Mouse (Mus musculus): ENCODE measurements around the gene Mdm1. TPM values are rescaled to one million over a fixed set of nuclear protein-coding genes. Genes with fewer than 3 reads are reported as not detected.

Gene Mdm1
- polyA plus RNA-seq, 1 experiment from 2014 or later = 46.1 TPM

DNA sequence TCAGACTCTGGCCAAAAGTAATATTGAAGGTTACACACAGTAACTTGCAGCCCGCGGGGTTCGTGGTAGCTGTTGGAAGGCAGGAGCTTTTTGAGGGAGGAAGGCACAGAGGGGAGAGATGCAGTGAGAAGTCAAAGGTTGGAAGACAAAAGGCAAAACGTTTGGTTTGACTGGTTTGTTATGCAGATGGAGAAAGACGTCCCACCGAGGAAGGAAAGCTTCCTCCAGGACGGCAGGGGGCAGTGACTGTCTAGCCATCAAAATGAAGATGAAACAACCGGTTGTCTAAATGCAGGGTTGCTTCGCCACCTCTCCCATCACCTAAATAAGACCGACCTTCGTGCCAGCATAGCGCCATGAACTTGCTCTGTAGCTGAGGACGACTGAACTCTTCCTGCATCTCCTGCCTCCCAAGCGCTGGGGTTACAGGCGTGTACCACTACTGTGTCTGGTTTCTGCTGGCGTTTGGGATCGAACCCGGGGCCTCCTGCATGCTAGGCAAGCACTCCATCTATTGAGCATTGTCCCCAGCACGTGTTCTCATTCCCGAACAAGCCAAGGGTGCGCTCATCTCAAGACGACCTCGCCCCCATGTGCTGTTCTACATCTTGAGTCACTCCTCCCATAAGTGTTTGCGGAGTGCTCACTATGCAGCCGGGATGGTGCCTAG lies 15.7 kb upstream of the Mdm1 start:
- no peak overlapping the region for H3K27ac ChIP-seq
- H3K36me3 ChIP-seq = no peaks in the 10 kb centered on the region
- peaks cover 19% of the 10 kb centered on the region for H3K4me1 ChIP-seq (replicated peaks)
- no peak overlapping the region for H3K4me2 ChIP-seq (replicated peaks)
- 79% methylated on average over 25 of the region's 25 CpGs for WGBS
- no peaks in the 10 kb centered on the region for H3K9me3 ChIP-seq
- no peak overlapping the region for H3K9ac ChIP-seq (replicated peaks)
- peaks cover 13% of the 10 kb centered on the region for H3K27me3 ChIP-seq
- no peak for ATAC-seq
- no peak overlapping the region for H3K4me3 ChIP-seq (replicated peaks)

DNA sequence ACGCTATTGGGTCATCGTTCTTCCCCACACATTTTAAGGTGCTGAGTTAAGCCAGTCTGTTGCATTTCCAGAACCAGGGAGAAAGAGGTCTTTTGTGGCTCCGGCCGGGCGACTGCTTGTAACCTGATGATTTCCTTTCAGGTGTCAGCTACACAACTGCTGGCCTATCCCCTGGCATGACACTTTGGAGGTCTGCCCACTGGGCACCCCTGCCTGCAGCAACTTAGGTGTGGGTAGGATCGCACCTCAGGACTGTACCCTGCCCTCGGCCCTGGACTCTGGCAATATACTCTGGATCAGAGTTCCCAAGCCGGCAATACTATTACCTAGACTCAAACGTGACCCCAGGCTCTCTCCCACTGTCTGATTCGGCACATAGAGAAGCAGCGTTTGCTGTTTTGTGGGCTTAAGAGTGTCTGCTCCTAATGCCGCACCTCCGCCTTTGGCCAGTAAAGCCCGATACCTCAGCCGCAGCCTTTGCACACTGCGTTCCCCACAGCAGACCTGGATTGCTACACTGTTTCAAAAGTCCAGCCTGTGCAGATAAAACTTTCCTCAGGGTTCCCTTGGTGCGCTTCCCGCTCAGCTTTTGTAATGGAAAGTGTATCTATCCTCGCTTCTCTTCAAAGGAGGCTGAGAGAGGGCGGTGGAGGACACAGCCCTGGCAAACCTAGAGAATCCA lies 12.5 kb upstream of the Mdm1 start:
- Histone ChIP-seq H3K4me3 (replicated peaks) (no peak overlapping the region), H3K36me3 (no peaks in the 10 kb centered on the region), H3K9me3 (no peaks in the 10 kb centered on the region), H3K4me1 (replicated peaks) (no peaks in the 10 kb centered on the region), H3K27me3 (peaks cover 13% of the 10 kb centered on the region), H3K9ac (replicated peaks) (no peak overlapping the region), H3K27ac (no peak overlapping the region), H3K4me2 (replicated peaks) (no peak overlapping the region)
- ATAC-seq = no peak
- 52% methylated on average over 20 of the region's 20 CpGs for WGBS

- 44% methylated on average over 2 of the region's 2 CpGs for WGBS
- no peaks in the 10 kb centered on the region for H3K36me3 ChIP-seq
- ATAC-seq = no peak
These were observed 11.6 kb upstream of the Mdm1 start for GRCm38 (mm10) chr10:118130016-118130415.

GRCm38 (mm10) chr10:118132993-118133392 lies 8.6 kb upstream of the Mdm1 start:
- Histone ChIP-seq H3K27ac (no peak overlapping the region), H3K9me3 (no peaks in the 10 kb centered on the region), H3K4me1 (replicated peaks) (no peaks in the 10 kb centered on the region), H3K4me2 (replicated peaks) (peak overlapping the region; percentile 38), H3K36me3 (no peaks in the 10 kb centered on the region), H3K9ac (replicated peaks) (no peak overlapping the region), H3K27me3 (peaks cover 9% of the 10 kb centered on the region), H3K4me3 (replicated peaks) (peak overlapping the region; percentile 17)
- peak; percentile 59; the same call in 1 of the 2 replicates for ATAC-seq
- 74% methylated on average over 6 of the region's 6 CpGs for WGBS

More at GRCm38 (mm10) chr10:118130016-118130415, 11.6 kb upstream of the Mdm1 start:
- H3K4me1 ChIP-seq (replicated peaks) = no peaks in the 10 kb centered on the region
- H3K4me3 ChIP-seq (replicated peaks) = no peak overlapping the region
- no peak overlapping the region for H3K9ac ChIP-seq (replicated peaks)
- peaks cover 13% of the 10 kb centered on the region for H3K27me3 ChIP-seq
- H3K4me2 ChIP-seq (replicated peaks) = no peak overlapping the region
- no peaks in the 10 kb centered on the region for H3K9me3 ChIP-seq
- no peak overlapping the region for H3K27ac ChIP-seq

DNA sequence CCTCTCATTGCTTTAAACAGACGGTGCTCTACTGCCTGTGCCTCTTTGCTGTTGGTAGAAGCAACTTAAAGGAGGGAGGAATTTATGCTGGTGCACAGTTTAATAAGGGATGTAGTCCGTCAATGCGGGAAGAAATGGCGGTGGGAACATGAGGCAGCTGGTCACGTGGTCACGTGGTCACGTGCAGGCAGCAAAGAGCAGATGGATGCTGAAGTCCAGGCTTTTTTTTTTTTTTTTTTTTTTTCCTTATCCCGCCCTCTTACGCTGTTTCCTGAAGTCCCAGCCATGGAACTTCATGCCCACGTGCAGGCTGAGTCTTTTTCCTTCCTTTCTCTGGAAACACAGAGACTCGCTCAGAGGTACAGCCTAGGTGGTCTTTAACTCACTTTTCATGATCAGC lies 3.1 kb upstream of the Mdm1 start:
- Histone ChIP-seq H3K27ac (no peak overlapping the region), H3K9me3 (no peaks in the 10 kb centered on the region), H3K4me3 (replicated peaks) (no peak overlapping the region), H3K27me3 (no peaks in the 10 kb centered on the region), H3K4me2 (replicated peaks) (no peak overlapping the region), H3K36me3 (no peaks in the 10 kb centered on the region), H3K4me1 (replicated peaks) (peaks cover 25% of the 10 kb centered on the region), H3K9ac (replicated peaks) (no peak overlapping the region)
- ATAC-seq = no peak
- 89% methylated on average over 11 of the region's 11 CpGs for WGBS

GRCm38 (mm10) chr10:118139837-118140570 lies 1.6 kb upstream of the Mdm1 start:
- peak overlapping the region; percentile 82 for H3K27ac ChIP-seq
- H3K9ac ChIP-seq (replicated peaks) = no peak overlapping the region
- WGBS = 54% methylated on average over 8 of the region's 8 CpGs
- H3K36me3 ChIP-seq = peaks cover 9% of the 10 kb centered on the region
- H3K9me3 ChIP-seq = no peaks in the 10 kb centered on the region
- peaks cover 26% of the 10 kb centered on the region for H3K4me1 ChIP-seq (replicated peaks)
- H3K4me2 ChIP-seq (replicated peaks) = no peak overlapping the region
- ATAC-seq = no peak
- no peaks in the 10 kb centered on the region for H3K27me3 ChIP-seq
- H3K4me3 ChIP-seq (replicated peaks) = no peak overlapping the region

DNA sequence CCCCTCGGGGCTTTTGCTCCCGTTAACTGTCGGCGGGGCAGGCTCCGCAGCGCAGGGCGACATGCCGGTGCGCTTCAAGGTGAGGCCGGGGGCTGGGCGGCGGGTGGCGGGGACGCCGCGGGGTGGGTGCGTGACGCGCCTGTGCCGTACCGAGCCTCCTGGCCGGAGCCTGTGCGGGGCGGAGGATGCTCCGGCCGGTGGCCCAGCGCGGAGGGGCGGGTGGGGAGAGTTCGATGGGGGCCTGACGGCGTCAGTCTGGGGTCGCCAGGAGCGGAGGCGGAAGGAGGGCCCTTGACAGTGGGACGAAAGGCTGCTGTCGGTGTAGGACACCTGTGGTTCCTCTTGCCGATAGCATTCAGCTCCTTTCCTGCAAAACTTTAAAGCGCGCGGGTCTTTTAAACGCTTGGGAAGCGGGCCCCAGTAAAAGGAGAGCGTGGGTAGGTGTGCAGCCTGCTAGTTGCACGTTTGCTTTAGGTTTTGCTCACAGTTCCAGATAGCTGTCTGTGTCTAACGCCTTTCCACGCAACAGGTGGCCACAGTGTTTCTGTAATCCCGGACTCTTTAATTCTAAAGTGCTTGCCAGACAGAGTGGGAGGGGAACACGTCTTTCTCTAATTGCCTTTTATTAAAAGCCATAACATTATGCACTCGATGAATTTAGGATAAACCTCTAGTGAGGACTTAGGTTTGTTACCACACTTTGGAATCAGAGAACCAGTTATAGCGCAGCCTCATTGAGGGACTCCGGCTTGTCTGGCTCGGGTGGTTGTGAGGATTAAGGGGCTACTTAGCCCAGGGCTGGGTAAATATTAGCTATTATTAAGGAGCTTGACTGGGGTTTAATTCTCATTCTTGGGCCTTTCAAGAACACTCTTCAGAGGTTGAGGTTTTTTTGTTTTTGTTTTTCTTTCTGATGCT lies 532 bp downstream of the Mdm1 start:
- Histone ChIP-seq H3K4me1 (replicated peaks) (peaks cover 26% of the 10 kb centered on the region), H3K4me2 (replicated peaks) (peak overlapping the region; percentile 70), H3K4me3 (replicated peaks) (peak overlapping the region; percentile 90), H3K36me3 (peaks cover 19% of the 10 kb centered on the region), H3K9ac (replicated peaks) (peak overlapping the region; percentile 79), H3K9me3 (no peaks in the 10 kb centered on the region), H3K27me3 (no peaks in the 10 kb centered on the region), H3K27ac (peak overlapping the region; percentile 56; the same call in 1 of the 2 replicates)
- ATAC-seq = peak; percentile 84
- WGBS = 1% methylated on average over 52 of the region's 53 CpGs

GRCm38 (mm10) chr10:118149381-118149780 lies 7.8 kb downstream of the Mdm1 start:
- 72% methylated on average over 5 of the region's 5 CpGs for WGBS
- Histone ChIP-seq H3K4me2 (replicated peaks) (no peak overlapping the region), H3K27me3 (no peaks in the 10 kb centered on the region), H3K4me3 (replicated peaks) (no peak overlapping the region), H3K4me1 (replicated peaks) (no peaks in the 10 kb centered on the region), H3K27ac (no peak overlapping the region), H3K36me3 (peaks cover 47% of the 10 kb centered on the region), H3K9me3 (no peaks in the 10 kb centered on the region), H3K9ac (replicated peaks) (no peak overlapping the region)
- ATAC-seq = no peak

GRCm38 (mm10) chr10:118150866-118151265 lies 9.3 kb downstream of the Mdm1 start:
- no peak overlapping the region for H3K9ac ChIP-seq (replicated peaks)
- H3K27ac ChIP-seq = no peak overlapping the region
- H3K4me1 ChIP-seq (replicated peaks) = no peaks in the 10 kb centered on the region
- ATAC-seq = no peak
- WGBS = 94% methylated on average over 9 of the region's 9 CpGs
- H3K36me3 ChIP-seq = peaks cover 50% of the 10 kb centered on the region
- no peak overlapping the region for H3K4me3 ChIP-seq (replicated peaks)
- no peak overlapping the region for H3K4me2 ChIP-seq (replicated peaks)
- H3K9me3 ChIP-seq = no peaks in the 10 kb centered on the region
- no peaks in the 10 kb centered on the region for H3K27me3 ChIP-seq

DNA sequence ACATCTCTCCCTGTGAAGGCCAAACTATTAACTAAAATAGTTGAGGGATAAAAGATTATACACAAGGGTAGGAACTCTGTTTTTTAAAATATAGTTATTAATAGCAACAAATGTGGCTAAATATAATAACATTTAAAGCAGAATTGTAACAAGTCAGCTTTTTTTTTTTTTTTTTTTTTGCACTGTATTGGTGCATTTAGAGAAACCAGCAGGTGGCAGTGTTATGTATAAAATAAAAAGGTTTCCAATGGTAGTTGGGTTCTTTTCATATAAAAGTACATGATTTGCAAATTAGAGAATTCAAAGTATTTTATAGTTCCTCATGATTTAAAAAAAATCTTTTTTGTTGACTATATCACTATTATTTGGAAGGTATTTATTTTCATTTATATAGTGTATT lies 14.3 kb downstream of the Mdm1 start:
- no peaks in the 10 kb centered on the region for H3K27me3 ChIP-seq
- H3K27ac ChIP-seq = no peak overlapping the region
- H3K9me3 ChIP-seq = no peaks in the 10 kb centered on the region
- no peak for ATAC-seq
- no peak overlapping the region for H3K4me2 ChIP-seq (replicated peaks)
- peaks cover 71% of the 10 kb centered on the region for H3K36me3 ChIP-seq
- H3K4me1 ChIP-seq (replicated peaks) = no peaks in the 10 kb centered on the region
- H3K4me3 ChIP-seq (replicated peaks) = no peak overlapping the region
- no peak overlapping the region for H3K9ac ChIP-seq (replicated peaks)

DNA sequence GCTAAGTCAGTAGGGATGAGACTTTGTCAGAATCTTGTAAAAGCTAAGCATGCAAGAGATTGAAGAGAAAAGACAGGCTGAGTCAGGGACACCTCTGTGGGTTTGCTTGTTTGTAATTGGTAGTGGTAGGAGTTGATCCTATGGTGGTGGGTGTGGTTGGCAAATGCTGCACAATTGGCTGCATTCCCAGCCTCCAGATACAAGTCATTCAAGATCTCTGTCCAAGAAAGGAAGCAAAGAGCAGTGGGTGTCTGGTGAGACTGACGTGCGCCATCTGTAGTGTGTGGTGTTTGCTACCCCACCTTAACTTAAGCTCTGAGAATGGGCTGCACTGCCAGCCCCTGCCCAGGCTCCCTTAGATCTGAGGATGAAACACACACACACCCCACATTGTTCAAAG lies 19.5 kb downstream of the Mdm1 start:
- no peaks in the 10 kb centered on the region for H3K27me3 ChIP-seq
- no peak for ATAC-seq
- H3K27ac ChIP-seq = no peak overlapping the region
- no peak overlapping the region for H3K4me3 ChIP-seq (replicated peaks)
- no peak overlapping the region for H3K4me2 ChIP-seq (replicated peaks)
- no peak overlapping the region for H3K9ac ChIP-seq (replicated peaks)
- H3K9me3 ChIP-seq = no peaks in the 10 kb centered on the region
- peaks cover 86% of the 10 kb centered on the region for H3K36me3 ChIP-seq
- 93% methylated on average over 2 of the region's 2 CpGs for WGBS
- H3K4me1 ChIP-seq (replicated peaks) = no peaks in the 10 kb centered on the region
